ENCODE assay signal across 8 mouse cellular contexts in the genomic region with DNA sequence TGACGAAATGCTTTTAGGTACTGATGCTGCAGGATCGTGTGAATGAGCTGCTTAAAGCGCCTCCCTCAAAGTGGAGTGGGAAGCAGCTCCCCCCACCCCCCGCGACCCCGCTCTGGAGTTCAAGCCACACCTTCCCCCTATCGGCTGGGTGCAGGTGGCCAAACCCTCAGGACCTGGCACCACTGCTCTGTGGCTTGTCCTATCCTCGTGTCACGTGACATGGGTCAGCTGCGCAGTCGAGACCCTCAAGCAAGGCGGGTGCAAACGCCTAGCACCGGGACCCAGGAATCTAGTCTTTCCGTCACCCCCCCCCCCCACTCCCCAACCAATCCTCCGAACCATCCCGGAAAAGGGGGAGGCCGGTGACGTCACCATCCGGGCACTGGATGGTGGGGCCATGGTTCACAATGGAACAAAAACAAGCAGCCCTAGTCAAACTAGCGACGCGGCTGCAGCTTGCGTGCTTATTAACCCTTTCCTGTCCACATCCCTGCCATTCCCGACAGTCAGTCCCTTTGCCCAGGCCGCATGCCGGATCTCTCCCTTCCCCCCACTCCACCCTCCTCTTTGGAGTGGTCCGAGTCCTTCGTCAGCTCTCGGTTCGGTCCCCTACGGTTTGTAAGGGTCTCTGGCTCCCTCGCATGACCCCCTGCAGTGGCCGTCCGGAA. TPM values are rescaled to one million over a fixed set of nuclear protein-coding genes. Genes with fewer than 3 reads are reported as not detected.
A peak's percentile ranks its signal among the peaks of the same experiment; 100 is the strongest.
DNase-seq lines count a peak whose midpoint lies in the region; ATAC-seq and TF ChIP-seq lines count a peak whose summit lies in the region.

No protein-coding gene starts in this region.

- TF ChIP-seq CTCF in cortical plate, adult 2 months (IDR thresholded peaks at IDR 0.05; ENCODE audit: extremely low read depth, insufficient read depth, low read length) = no peak

- DNase-seq in gastrocnemius, adult 8-10 months (ENCODE audit: low spot score in 2 of 2) = peak; percentile 76 to 82
- DNase-seq in induced T-regulatory cell, adult 2 months (ENCODE audit: low read depth) = peak; percentile 88
- peak; percentile 95 to 96 for DNase-seq in left cerebral cortex, postnatal 10 days (ENCODE audit: extremely low spot score in 1 of 2, low spot score in 2 of 2)
- peak; percentile 93 for DNase-seq in right cerebral cortex, postnatal 14 days
- peak; percentile 86 to 92 for DNase-seq in urinary bladder, postnatal 4 days (ENCODE audit: low spot score in 2 of 2)

- intact Hi-C loops in left cerebral cortex, postnatal 10 days (cut with DNase I) = loop anchor here (5.0 kb wide), 1 partner anchor 193 kb away; no protein-coding TSS in a partner anchor

- H3K4me3 ChIP-seq in cortical plate, adult 2 months (ENCODE audit: insufficient read depth, low read length) = peak overlapping the region; percentile 86

- H3K27ac ChIP-seq in cortical plate, adult 2 months (ENCODE audit: insufficient read depth, low read length) = peak overlapping the region; percentile 98

- TF ChIP-seq POLR2A in cortical plate, adult 2 months (IDR thresholded peaks at IDR 0.05; ENCODE audit: extremely low read depth, insufficient read depth, low read length) = 0 out of 2 replicates have a peak, but pooled peaks have one; percentile 19

- no peaks in the 10 kb centered on the region; the same call in 1 of the 2 replicates for H3K4me1 ChIP-seq in cortical plate, adult 2 months (ENCODE audit: control insufficient read depth, insufficient read depth, low read length)

- peak; percentile 52 for ATAC-seq in activated CD4-positive, CD25-positive, alpha-beta regulatory T cell, adult 4 months
- peak; percentile 48 for ATAC-seq in megakaryocyte progenitor cell, adult 5-6 weeks (replicated peaks; ENCODE audit: poor library complexity)

RNA-seq across cellular contexts. Expression of gene Usp9x, which starts 0.6 kb away (rescaled TPM):
- polyA plus RNA-seq in activated CD4-positive, CD25-positive, alpha-beta regulatory T cell, adult 4 months (2017; shearing (Covaris generic)) = 10 to 100 TPM; 27.6 to 31.0 TPM
- polyA plus RNA-seq in cortical plate, adult 2 months (2012; rRNA removed) = 47.8 and 53.8 TPM in 2 replicates
- 100 to 1,000 TPM; 141 to 212 (median 167) TPM for total RNA-seq in gastrocnemius, adult 8-10 months (2022)
- total RNA-seq in left cerebral cortex, postnatal 10 days (2021) = 100 to 1,000 TPM; 279 to 291 TPM
- total RNA-seq in megakaryocyte progenitor cell, adult 5-6 weeks (2015) = 133 and 134 TPM in 2 replicates
- total RNA-seq in megakaryocyte progenitor cell, adult 5-6 weeks (2017) = 107 and 135 TPM in 2 replicates

Comparison
In these comparisons a context has a peak if more than half of its experiments do, and no peak if none do; other contexts are left out.
1. Peak in every context shown above with its lines: DNase-seq, ATAC-seq, H3K4me3 ChIP-seq and H3K27ac ChIP-seq.